9 mouse cellular contexts compared by ENCODE assay signal in the genomic region with DNA sequence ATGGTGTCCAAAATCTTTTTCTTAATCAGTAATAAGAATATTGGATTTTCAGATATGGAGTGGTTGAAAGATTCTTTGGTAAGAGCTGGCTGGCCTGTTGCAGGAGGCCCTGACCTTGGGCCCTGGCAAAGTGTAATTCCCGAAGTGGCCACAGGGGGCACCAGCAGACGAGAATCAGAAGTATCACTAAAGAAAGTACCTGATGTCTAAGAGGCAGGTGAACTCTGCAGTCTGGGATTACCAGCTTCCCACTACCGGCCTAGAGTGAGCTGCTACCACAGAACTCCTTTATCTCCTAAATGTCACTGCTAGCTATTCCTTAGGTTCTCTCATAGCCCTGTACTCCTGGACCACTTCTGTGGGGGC. TPM values are rescaled to one million over a fixed set of nuclear protein-coding genes. Genes with fewer than 3 reads are reported as not detected.
A peak's percentile ranks its signal among the peaks of the same experiment; 100 is the strongest.
DNase-seq lines count a peak whose midpoint lies in the region; ATAC-seq and TF ChIP-seq lines count a peak whose summit lies in the region.
"Had no signal": no experiment of that assay in that cellular context is flagged by ENCODE, and none has a peak within 500 bp of the region (broad histone marks: within the 10 kb centered on the region; RNA-seq: fewer than 3 reads in every experiment).

No protein-coding gene starts in this region.

- H3K9me3 ChIP-seq in intestine, postnatal 0 days (ENCODE audit: control insufficient read depth): no peaks in the 10 kb centered on the region
- no peaks in the 10 kb centered on the region for H3K9me3 ChIP-seq in intestine, embryonic 15.5 days
- no peaks in the 10 kb centered on the region for H3K9me3 ChIP-seq in heart, embryonic 16.5 days (replicated peaks; ENCODE audit: control insufficient read depth, low read length)
- no peaks in the 10 kb centered on the region for H3K9me3 ChIP-seq in limb, embryonic 10.5 days (replicated peaks)
- H3K9me3 ChIP-seq: embryonic facial prominence, embryonic 15.5 days had no signal

- no peak overlapping the region for H3K9ac ChIP-seq in intestine, postnatal 0 days (ENCODE audit: low read depth, low read length)
- no peak overlapping the region for H3K9ac ChIP-seq in intestine, embryonic 15.5 days
- H3K9ac ChIP-seq in heart, embryonic 16.5 days (ENCODE audit: low read length): no peak overlapping the region
- H3K9ac ChIP-seq: embryonic facial prominence, embryonic 15.5 days had no signal

- peak; percentile 85 for DNase-seq in T-cell, adult 2 months (ENCODE audit: low spot score)
- peak; percentile 92 to 95 for DNase-seq in cerebellum, postnatal 36 days
- DNase-seq in limb, embryonic 10.5 days (ENCODE audit: low spot score): peak; percentile 90
- DNase-seq in right cerebral cortex, adult 2 months (ENCODE audit: low spot score in 2 of 2): peak; percentile 86 to 90
- peak; percentile 81 for DNase-seq in urinary bladder, adult 2 months (ENCODE audit: low spot score)

- no peaks in the 10 kb centered on the region for H3K27me3 ChIP-seq in intestine, postnatal 0 days (replicated peaks; ENCODE audit: control insufficient read depth, insufficient read depth, low read length)
- H3K27me3 ChIP-seq in intestine, embryonic 15.5 days (replicated peaks): no peaks in the 10 kb centered on the region
- no peaks in the 10 kb centered on the region for H3K27me3 ChIP-seq in heart, embryonic 16.5 days (ENCODE audit: control insufficient read depth, insufficient read depth, low read length)
- H3K27me3 ChIP-seq in limb, embryonic 10.5 days (ENCODE audit: low read depth, poor library complexity, severe bottlenecking): no peaks in the 10 kb centered on the region
- H3K27me3 ChIP-seq: embryonic facial prominence, embryonic 15.5 days had no signal

- no peak for ATAC-seq in intestine, postnatal 0 days
- no peak for ATAC-seq in intestine, embryonic 15.5 days
- no peak for ATAC-seq in heart, embryonic 16.5 days (replicated peaks; ENCODE audit: extremely low read depth, insufficient read depth, low FRiP score)

- no peak overlapping the region for H3K4me3 ChIP-seq in intestine, postnatal 0 days (ENCODE audit: low read depth, low read length)
- H3K4me3 ChIP-seq in intestine, embryonic 15.5 days (replicated peaks): no peak overlapping the region
- H3K4me3 ChIP-seq in heart, embryonic 16.5 days (ENCODE audit: low read length): no peak overlapping the region
- H3K4me3 ChIP-seq in limb, embryonic 10.5 days: peak overlapping the region; percentile 13; the same call in 1 of the 2 replicates
- H3K4me3 ChIP-seq: embryonic facial prominence, embryonic 15.5 days had no signal

- WGBS in intestine, postnatal 0 days: 3% methylated on average over 3 of the region's 3 CpGs
- 1% methylated on average over 3 of the region's 3 CpGs for WGBS in intestine, embryonic 15.5 days
- 8% methylated on average over 3 of the region's 3 CpGs for WGBS in heart, embryonic 16.5 days
- 6% methylated on average over 3 of the region's 3 CpGs for WGBS in limb, embryonic 10.5 days

- TF ChIP-seq CTCF in intestine, postnatal 0 days (IDR thresholded peaks at IDR 0.05; ENCODE audit: low read depth): peak; percentile 83

- H3K36me3 ChIP-seq in intestine, postnatal 0 days (ENCODE audit: control insufficient read depth, insufficient read depth): peaks cover 19% of the 10 kb centered on the region; the same call in 1 of the 2 replicates
- H3K36me3 ChIP-seq in intestine, embryonic 15.5 days: peaks cover 3% of the 10 kb centered on the region; the same call in 1 of the 2 replicates
- H3K36me3 ChIP-seq in heart, embryonic 16.5 days (ENCODE audit: control insufficient read depth, insufficient read depth): peaks cover 15% of the 10 kb centered on the region
- H3K36me3 ChIP-seq in limb, embryonic 10.5 days: peaks cover 34% of the 10 kb centered on the region

- no peak overlapping the region for H3K4me2 ChIP-seq in intestine, postnatal 0 days (replicated peaks; ENCODE audit: low read depth)
- no peak overlapping the region for H3K4me2 ChIP-seq in intestine, embryonic 15.5 days (replicated peaks)
- no peak overlapping the region for H3K4me2 ChIP-seq in heart, embryonic 16.5 days (ENCODE audit: low read depth, low read length)
- H3K4me2 ChIP-seq: embryonic facial prominence, embryonic 15.5 days had no signal

- H3K27ac ChIP-seq in intestine, postnatal 0 days (ENCODE audit: low read depth, low read length): 0 out of 2 replicates have a peak overlapping the region, but pooled peaks have one; percentile 30
- no peak overlapping the region for H3K27ac ChIP-seq in intestine, embryonic 15.5 days
- peak overlapping the region; percentile 58 for H3K27ac ChIP-seq in heart, embryonic 16.5 days (ENCODE audit: low read length)
- no peak overlapping the region for H3K27ac ChIP-seq in limb, embryonic 10.5 days

- peaks cover 10% of the 10 kb centered on the region; the same call in 1 of the 2 replicates for H3K4me1 ChIP-seq in intestine, postnatal 0 days (replicated peaks; ENCODE audit: control insufficient read depth, insufficient read depth, low read length)
- H3K4me1 ChIP-seq in intestine, embryonic 15.5 days (replicated peaks): peaks cover 40% of the 10 kb centered on the region
- peaks cover 28% of the 10 kb centered on the region for H3K4me1 ChIP-seq in heart, embryonic 16.5 days (ENCODE audit: control insufficient read depth, insufficient read depth, low read length)
- H3K4me1 ChIP-seq in limb, embryonic 10.5 days: peaks cover 66% of the 10 kb centered on the region

RNA-seq across cellular contexts. Expression of a gene that starts 2.6 kb away (rescaled TPM):
- 7.2 and 11.3 TPM in 2 replicates for polyA plus RNA-seq in intestine, postnatal 0 days (2015; fragmentation: Nextera tagmentation; extraction: Ambion mirVana)
- 11.9 and 15.6 TPM in 2 replicates for polyA plus RNA-seq in intestine, embryonic 15.5 days (2015; fragmentation: Nextera tagmentation; extraction: Ambion mirVana)
- 19.6 and 21.9 TPM in 2 replicates for polyA plus RNA-seq in heart, embryonic 16.5 days (2015; fragmentation: Nextera tagmentation; extraction: Ambion mirVana)
- polyA plus RNA-seq in limb, embryonic 10.5 days (2016; fragmentation: Nextera tagmentation; extraction: Ambion mirVana): 10.3 and 10.8 TPM in 2 replicates
- polyA plus RNA-seq in urinary bladder, adult 2 months (2012; rRNA removed): 26.8 and 28.5 TPM in 2 replicates

RNA-seq across cellular contexts. Expression of a gene that starts 4.1 kb away (rescaled TPM):
- polyA plus RNA-seq in intestine, postnatal 0 days (2015; fragmentation: Nextera tagmentation; extraction: Ambion mirVana): 45.3 and 50.3 TPM in 2 replicates
- 61.8 and 64.2 TPM in 2 replicates for polyA plus RNA-seq in intestine, embryonic 15.5 days (2015; fragmentation: Nextera tagmentation; extraction: Ambion mirVana)
- 84.1 and 91.1 TPM in 2 replicates for polyA plus RNA-seq in heart, embryonic 16.5 days (2015; fragmentation: Nextera tagmentation; extraction: Ambion mirVana)
- 51.1 and 72.1 TPM in 2 replicates for polyA plus RNA-seq in limb, embryonic 10.5 days (2016; fragmentation: Nextera tagmentation; extraction: Ambion mirVana)
- 163 and 180 TPM in 2 replicates for polyA plus RNA-seq in urinary bladder, adult 2 months (2012; rRNA removed)

RNA-seq across cellular contexts. Expression of a gene that starts 21.8 kb away (rescaled TPM):
- polyA plus RNA-seq in intestine, postnatal 0 days (2015; fragmentation: Nextera tagmentation; extraction: Ambion mirVana): 14.5 TPM in 2 replicates
- polyA plus RNA-seq in intestine, embryonic 15.5 days (2015; fragmentation: Nextera tagmentation; extraction: Ambion mirVana): 43.7 and 47.6 TPM in 2 replicates
- 43.3 and 46.5 TPM in 2 replicates for polyA plus RNA-seq in heart, embryonic 16.5 days (2015; fragmentation: Nextera tagmentation; extraction: Ambion mirVana)
- polyA plus RNA-seq in limb, embryonic 10.5 days (2016; fragmentation: Nextera tagmentation; extraction: Ambion mirVana): 35.8 and 38.6 TPM in 2 replicates
- polyA plus RNA-seq in urinary bladder, adult 2 months (2012; rRNA removed): 17.9 and 25.8 TPM in 2 replicates

RNA-seq across cellular contexts. Expression of a gene that starts 27.8 kb away (rescaled TPM):
- 0.21 and 0.37 TPM in 2 replicates for polyA plus RNA-seq in intestine, postnatal 0 days (2015; fragmentation: Nextera tagmentation; extraction: Ambion mirVana)
- polyA plus RNA-seq in intestine, embryonic 15.5 days (2015; fragmentation: Nextera tagmentation; extraction: Ambion mirVana): 0.62 and 0.70 TPM in 2 replicates
- polyA plus RNA-seq in heart, embryonic 16.5 days (2015; fragmentation: Nextera tagmentation; extraction: Ambion mirVana): 0.50 TPM in 2 replicates
- polyA plus RNA-seq in limb, embryonic 10.5 days (2016; fragmentation: Nextera tagmentation; extraction: Ambion mirVana): 0.53 and 0.90 TPM in 2 replicates
- polyA plus RNA-seq in urinary bladder, adult 2 months (2012; rRNA removed): 0.24 and 0.37 TPM in 2 replicates

RNA-seq across cellular contexts. Expression of a gene that starts 30.0 kb away (rescaled TPM):
- polyA plus RNA-seq in intestine, postnatal 0 days (2015; fragmentation: Nextera tagmentation; extraction: Ambion mirVana): 0.12 and 0.37 TPM in 2 replicates
- polyA plus RNA-seq in intestine, embryonic 15.5 days (2015; fragmentation: Nextera tagmentation; extraction: Ambion mirVana): 0.29 and 0.34 TPM in 2 replicates
- polyA plus RNA-seq in heart, embryonic 16.5 days (2015; fragmentation: Nextera tagmentation; extraction: Ambion mirVana): 0.41 and 0.72 TPM in 2 replicates
- polyA plus RNA-seq in limb, embryonic 10.5 days (2016; fragmentation: Nextera tagmentation; extraction: Ambion mirVana): 0.15 and 0.29 TPM in 2 replicates
- 0.74 and 0.78 TPM in 2 replicates for polyA plus RNA-seq in urinary bladder, adult 2 months (2012; rRNA removed)

Comparison
In these comparisons a context has a peak if more than half of its experiments do, and no peak if none do; other contexts are left out.
1. H3K27ac ChIP-seq: peak in intestine, postnatal 0 days (single experiment) and heart, embryonic 16.5 days (single experiment); none in intestine, embryonic 15.5 days (single experiment) and limb, embryonic 10.5 days (single experiment).
2. Peak in every context shown above with its lines, with median percentiles within 50 percentile points of each other: DNase-seq.